Mouse (Mus musculus): ENCODE data around the gene Gm43517. TPM values are rescaled to one million over a fixed set of nuclear protein-coding genes. Genes with fewer than 3 reads are reported as not detected.

Gene Gm43517
- polyA plus RNA-seq, 1 experiment from 2014 or later = not detected

- no peak overlapping the region for H3K27ac ChIP-seq (ENCODE audit: low read length)
- WGBS = 1% methylated on average over 42 of the region's 42 CpGs
- peaks cover 46% of the 10 kb centered on the region for H3K27me3 ChIP-seq (replicated peaks; ENCODE audit: control insufficient read depth, insufficient read depth, low read length)
- H3K9ac ChIP-seq (ENCODE audit: low read depth, low read length) = no peak overlapping the region
- H3K4me1 ChIP-seq (ENCODE audit: control insufficient read depth, insufficient read depth, low read length) = 0 out of 2 replicates have a peak, but pooled peaks cover 5% of the 10 kb centered on the region
- no peaks in the 10 kb centered on the region for H3K9me3 ChIP-seq (ENCODE audit: control insufficient read depth, low read length)
- H3K4me3 ChIP-seq (ENCODE audit: low read length) = no peak overlapping the region; the same call in 1 of the 2 replicates
- no peaks in the 10 kb centered on the region for H3K36me3 ChIP-seq (ENCODE audit: control insufficient read depth, insufficient read depth, low read length)
- H3K4me2 ChIP-seq (ENCODE audit: low read depth, low read length) = peak overlapping the region; percentile 31; the same call in 1 of the 2 replicates
- peak; percentile 92 for ATAC-seq
These were observed 6.5 kb downstream of the Gm43517 start for GRCm38 (mm10) chr12:49391305-49392040.

- Histone ChIP-seq H3K4me1 (ENCODE audit: control insufficient read depth, insufficient read depth, low read length) (0 out of 2 replicates have a peak, but pooled peaks cover 5% of the 10 kb centered on the region), H3K4me2 (ENCODE audit: low read depth, low read length) (no peak overlapping the region), H3K9ac (ENCODE audit: low read depth, low read length) (no peak overlapping the region), H3K9me3 (ENCODE audit: control insufficient read depth, low read length) (no peaks in the 10 kb centered on the region), H3K27me3 (replicated peaks; ENCODE audit: control insufficient read depth, insufficient read depth, low read length) (peaks cover 50% of the 10 kb centered on the region), H3K27ac (ENCODE audit: low read length) (no peak overlapping the region), H3K36me3 (ENCODE audit: control insufficient read depth, insufficient read depth, low read length) (no peaks in the 10 kb centered on the region), H3K4me3 (ENCODE audit: low read length) (no peak overlapping the region)
- WGBS = 4% methylated on average over 10 of the region's 10 CpGs
- no peak for ATAC-seq
These were observed 7.0 kb downstream of the Gm43517 start for GRCm38 (mm10) chr12:49392041-49392390.

- 8% methylated on average over 5 of the region's 5 CpGs for WGBS
- Histone ChIP-seq H3K27me3 (replicated peaks; ENCODE audit: control insufficient read depth, insufficient read depth, low read length) (peaks cover 54% of the 10 kb centered on the region), H3K27ac (ENCODE audit: low read length) (no peak overlapping the region), H3K4me1 (ENCODE audit: control insufficient read depth, insufficient read depth, low read length) (0 out of 2 replicates have a peak, but pooled peaks cover 5% of the 10 kb centered on the region), H3K9ac (ENCODE audit: low read depth, low read length) (no peak overlapping the region), H3K4me3 (ENCODE audit: low read length) (no peak overlapping the region), H3K36me3 (ENCODE audit: control insufficient read depth, insufficient read depth, low read length) (no peaks in the 10 kb centered on the region), H3K4me2 (ENCODE audit: low read depth, low read length) (no peak overlapping the region), H3K9me3 (ENCODE audit: control insufficient read depth, low read length) (no peaks in the 10 kb centered on the region)
- no peak for ATAC-seq
These were observed 7.9 kb downstream of the Gm43517 start for GRCm38 (mm10) chr12:49392876-49393275.

GRCm38 (mm10) chr12:49393639-49394038, 8.7 kb downstream of the Gm43517 start:
- Histone ChIP-seq H3K4me1 (ENCODE audit: control insufficient read depth, insufficient read depth, low read length) (0 out of 2 replicates have a peak, but pooled peaks cover 5% of the 10 kb centered on the region), H3K27ac (ENCODE audit: low read length) (no peak overlapping the region), H3K4me2 (ENCODE audit: low read depth, low read length) (no peak overlapping the region), H3K9me3 (ENCODE audit: control insufficient read depth, low read length) (no peaks in the 10 kb centered on the region), H3K36me3 (ENCODE audit: control insufficient read depth, insufficient read depth, low read length) (no peaks in the 10 kb centered on the region), H3K27me3 (replicated peaks; ENCODE audit: control insufficient read depth, insufficient read depth, low read length) (peaks cover 55% of the 10 kb centered on the region), H3K4me3 (ENCODE audit: low read length) (no peak overlapping the region), H3K9ac (ENCODE audit: low read depth, low read length) (no peak overlapping the region)
- 16% methylated on average over 3 of the region's 3 CpGs for WGBS
- ATAC-seq = no peak

GRCm38 (mm10) chr12:49394181-49394580, 9.2 kb downstream of the Gm43517 start:
- no peak for ATAC-seq
- Histone ChIP-seq H3K36me3 (ENCODE audit: control insufficient read depth, insufficient read depth, low read length) (no peaks in the 10 kb centered on the region), H3K4me3 (ENCODE audit: low read length) (no peak overlapping the region), H3K4me2 (ENCODE audit: low read depth, low read length) (no peak overlapping the region), H3K4me1 (ENCODE audit: control insufficient read depth, insufficient read depth, low read length) (0 out of 2 replicates have a peak, but pooled peaks cover 5% of the 10 kb centered on the region), H3K9ac (ENCODE audit: low read depth, low read length) (no peak overlapping the region), H3K9me3 (ENCODE audit: control insufficient read depth, low read length) (no peaks in the 10 kb centered on the region), H3K27me3 (replicated peaks; ENCODE audit: control insufficient read depth, insufficient read depth, low read length) (peaks cover 57% of the 10 kb centered on the region), H3K27ac (ENCODE audit: low read length) (no peak overlapping the region)
- 5% methylated on average over 1 of the region's 1 CpGs for WGBS

GRCm38 (mm10) chr12:49394836-49395235, 9.9 kb downstream of the Gm43517 start:
- no peak for ATAC-seq
- Histone ChIP-seq H3K27me3 (replicated peaks; ENCODE audit: control insufficient read depth, insufficient read depth, low read length) (peaks cover 56% of the 10 kb centered on the region), H3K27ac (ENCODE audit: low read length) (no peak overlapping the region), H3K9me3 (ENCODE audit: control insufficient read depth, low read length) (no peaks in the 10 kb centered on the region), H3K4me2 (ENCODE audit: low read depth, low read length) (no peak overlapping the region), H3K4me1 (ENCODE audit: control insufficient read depth, insufficient read depth, low read length) (0 out of 2 replicates have a peak, but pooled peaks cover 5% of the 10 kb centered on the region), H3K4me3 (ENCODE audit: low read length) (no peak overlapping the region), H3K9ac (ENCODE audit: low read depth, low read length) (no peak overlapping the region), H3K36me3 (ENCODE audit: control insufficient read depth, insufficient read depth, low read length) (no peaks in the 10 kb centered on the region)
- 1% methylated on average over 17 of the region's 17 CpGs for WGBS

GRCm38 (mm10) chr12:49395969-49396368, 11.0 kb downstream of the Gm43517 start:
- 15% methylated on average over 2 of the region's 2 CpGs for WGBS
- Histone ChIP-seq H3K4me1 (ENCODE audit: control insufficient read depth, insufficient read depth, low read length) (0 out of 2 replicates have a peak, but pooled peaks cover 5% of the 10 kb centered on the region), H3K4me3 (ENCODE audit: low read length) (no peak overlapping the region)

GRCm38 (mm10) chr12:49396776-49397175, 11.8 kb downstream of the Gm43517 start:
- WGBS = 30% methylated on average over 1 of the region's 1 CpGs
- H3K4me1 ChIP-seq (ENCODE audit: control insufficient read depth, insufficient read depth, low read length) = peaks cover 6% of the 10 kb centered on the region
- no peak overlapping the region for H3K4me3 ChIP-seq (ENCODE audit: low read length)
- H3K27ac ChIP-seq (ENCODE audit: low read length) = no peak overlapping the region
- H3K9me3 ChIP-seq (ENCODE audit: control insufficient read depth, low read length) = no peaks in the 10 kb centered on the region
- ATAC-seq = no peak
- H3K4me2 ChIP-seq (ENCODE audit: low read depth, low read length) = no peak overlapping the region
- peaks cover 58% of the 10 kb centered on the region for H3K27me3 ChIP-seq (replicated peaks; ENCODE audit: control insufficient read depth, insufficient read depth, low read length)
- H3K9ac ChIP-seq (ENCODE audit: low read depth, low read length) = no peak overlapping the region
- no peaks in the 10 kb centered on the region for H3K36me3 ChIP-seq (ENCODE audit: control insufficient read depth, insufficient read depth, low read length)

More at GRCm38 (mm10) chr12:49395969-49396368, 11.0 kb downstream of the Gm43517 start:
- H3K27me3 ChIP-seq (replicated peaks; ENCODE audit: control insufficient read depth, insufficient read depth, low read length) = peaks cover 58% of the 10 kb centered on the region
- no peaks in the 10 kb centered on the region for H3K36me3 ChIP-seq (ENCODE audit: control insufficient read depth, insufficient read depth, low read length)
- no peak for ATAC-seq
- H3K4me2 ChIP-seq (ENCODE audit: low read depth, low read length) = no peak overlapping the region
- no peak overlapping the region for H3K27ac ChIP-seq (ENCODE audit: low read length)
- no peaks in the 10 kb centered on the region for H3K9me3 ChIP-seq (ENCODE audit: control insufficient read depth, low read length)
- H3K9ac ChIP-seq (ENCODE audit: low read depth, low read length) = no peak overlapping the region

- no peak for ATAC-seq
- Histone ChIP-seq H3K27me3 (replicated peaks; ENCODE audit: control insufficient read depth, insufficient read depth, low read length) (peaks cover 54% of the 10 kb centered on the region), H3K4me3 (ENCODE audit: low read length) (no peak overlapping the region), H3K9ac (ENCODE audit: low read depth, low read length) (no peak overlapping the region), H3K4me1 (ENCODE audit: control insufficient read depth, insufficient read depth, low read length) (peaks cover 6% of the 10 kb centered on the region), H3K27ac (ENCODE audit: low read length) (no peak overlapping the region), H3K4me2 (ENCODE audit: low read depth, low read length) (no peak overlapping the region), H3K36me3 (ENCODE audit: control insufficient read depth, insufficient read depth, low read length) (no peaks in the 10 kb centered on the region), H3K9me3 (ENCODE audit: control insufficient read depth, low read length) (no peaks in the 10 kb centered on the region)
- 23% methylated on average over 4 of the region's 4 CpGs for WGBS
These were observed 12.6 kb downstream of the Gm43517 start for GRCm38 (mm10) chr12:49397443-49398162.

Measured in intestine, embryonic 16.5 days (tissue).